Mouse (Mus musculus) splenic B cell, adult 2 months (primary cell): ENCODE results near the gene Gpr162.
"Not testable (repeated sequence)": the region's sequence is repeated elsewhere in the genome, so short reads cannot be mapped to it uniquely, and the experiment has no call there.

ENCODE experiments used
- DNase-seq: peaks from one replicate; pipeline ENCODE4 v3.0.0-alpha.2; 2011; ENCODE audit warnings: low read depth, low spot score
- H3K27me3 ChIP-seq: 2 replicates; pipeline ENCODE4 v1.6.1; 2012; ENCODE audit warnings: mild to moderate bottlenecking, low read length, moderate library complexity, mixed read lengths; ENCODE audit not compliant: control insufficient read depth, poor library complexity, insufficient read depth, severe bottlenecking
- H3K36me3 ChIP-seq: 2 replicates; pipeline ENCODE4 v1.6.1; 2012; ENCODE audit warnings: mild to moderate bottlenecking, low read length, moderate library complexity, mixed read lengths; ENCODE audit not compliant: control insufficient read depth, poor library complexity, insufficient read depth, severe bottlenecking

The Gpr162 gene

DNA sequence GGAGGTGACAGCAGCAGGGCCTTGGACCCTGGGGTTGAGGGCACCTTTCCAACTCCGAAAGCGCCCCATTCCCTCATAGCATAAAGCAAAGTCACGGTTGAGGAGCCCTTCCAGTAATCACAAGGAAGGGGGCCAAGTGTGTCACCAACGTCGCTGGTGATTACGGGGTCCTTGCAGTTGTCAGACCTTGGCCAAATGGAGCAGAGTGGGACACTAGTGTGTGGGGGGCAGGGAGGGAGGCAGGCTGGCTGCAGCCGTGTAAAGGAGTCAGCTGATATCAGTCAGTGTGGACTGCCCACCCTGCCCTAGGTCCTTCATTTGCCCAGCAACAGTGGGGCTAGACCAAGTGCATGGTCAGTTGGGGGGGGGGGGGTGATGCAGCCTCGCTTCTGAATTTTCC, 49.3 kb downstream of the Gpr162 start:
- DNase-seq = no peak
- H3K27me3 ChIP-seq = no peaks in the 10 kb centered on the region
- no peaks in the 10 kb centered on the region; the same call in 1 of the 2 replicates for H3K36me3 ChIP-seq

GRCm38 (mm10) chr6:124813933-124814332, 49.9 kb downstream of the Gpr162 start, which contains the start of gene Tpi1:
Tpi1 (minus strand) TSS chr6:124814296.
- no peaks in the 10 kb centered on the region for H3K36me3 ChIP-seq
- peak; percentile 82 for DNase-seq
- H3K27me3 ChIP-seq = no peaks in the 10 kb centered on the region

DNA sequence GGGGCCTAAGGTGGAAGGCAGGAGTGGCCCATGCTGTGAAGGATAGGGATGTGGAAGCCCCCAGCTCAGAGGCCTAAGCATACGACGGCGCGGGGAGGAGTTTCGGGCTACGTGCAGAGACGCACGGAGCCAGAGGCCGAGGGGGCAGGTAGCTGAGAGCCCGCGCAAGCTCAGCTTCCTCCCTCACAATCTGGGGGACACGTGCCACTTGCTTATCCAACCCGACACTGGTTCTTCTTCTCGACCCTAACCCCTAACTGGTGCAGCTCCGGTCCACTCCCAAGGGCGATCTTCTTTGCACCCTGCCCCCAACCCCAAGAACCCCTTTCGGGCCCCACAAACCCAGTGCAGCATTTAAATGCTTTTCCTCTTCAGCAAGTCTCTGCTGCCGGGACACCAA, 50.3 kb downstream of the Gpr162 start:
- peak; percentile 56 for DNase-seq
- H3K36me3 ChIP-seq = no peaks in the 10 kb centered on the region
- H3K27me3 ChIP-seq = no peaks in the 10 kb centered on the region

GRCm38 (mm10) chr6:124812848-124813247, 50.9 kb downstream of the Gpr162 start:
- H3K27me3 ChIP-seq = no peaks in the 10 kb centered on the region
- no peak for DNase-seq
- H3K36me3 ChIP-seq = no peaks in the 10 kb centered on the region

GRCm38 (mm10) chr6:124811701-124812560, 51.9 kb downstream of the Gpr162 start:
- DNase-seq = no peak
- Histone ChIP-seq H3K27me3 (no peaks in the 10 kb centered on the region), H3K36me3 (no peaks in the 10 kb centered on the region)

DNA sequence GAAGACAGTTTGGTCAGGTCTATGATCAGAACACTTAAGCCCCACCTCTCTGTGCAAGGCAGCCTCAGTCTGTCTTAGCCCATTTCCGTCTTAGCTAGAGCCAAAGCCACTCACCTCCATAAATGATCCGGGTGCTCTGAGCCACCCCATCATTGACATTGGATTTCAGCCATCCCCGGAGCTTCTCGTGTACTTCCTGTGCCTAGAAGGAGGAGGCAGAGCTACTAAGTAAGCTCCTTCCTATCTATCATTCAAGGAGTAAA, 52.4 kb downstream of the Gpr162 start:
- Histone ChIP-seq H3K36me3 (no peaks in the 10 kb centered on the region), H3K27me3 (no peaks in the 10 kb centered on the region)
- DNase-seq = no peak

DNA sequence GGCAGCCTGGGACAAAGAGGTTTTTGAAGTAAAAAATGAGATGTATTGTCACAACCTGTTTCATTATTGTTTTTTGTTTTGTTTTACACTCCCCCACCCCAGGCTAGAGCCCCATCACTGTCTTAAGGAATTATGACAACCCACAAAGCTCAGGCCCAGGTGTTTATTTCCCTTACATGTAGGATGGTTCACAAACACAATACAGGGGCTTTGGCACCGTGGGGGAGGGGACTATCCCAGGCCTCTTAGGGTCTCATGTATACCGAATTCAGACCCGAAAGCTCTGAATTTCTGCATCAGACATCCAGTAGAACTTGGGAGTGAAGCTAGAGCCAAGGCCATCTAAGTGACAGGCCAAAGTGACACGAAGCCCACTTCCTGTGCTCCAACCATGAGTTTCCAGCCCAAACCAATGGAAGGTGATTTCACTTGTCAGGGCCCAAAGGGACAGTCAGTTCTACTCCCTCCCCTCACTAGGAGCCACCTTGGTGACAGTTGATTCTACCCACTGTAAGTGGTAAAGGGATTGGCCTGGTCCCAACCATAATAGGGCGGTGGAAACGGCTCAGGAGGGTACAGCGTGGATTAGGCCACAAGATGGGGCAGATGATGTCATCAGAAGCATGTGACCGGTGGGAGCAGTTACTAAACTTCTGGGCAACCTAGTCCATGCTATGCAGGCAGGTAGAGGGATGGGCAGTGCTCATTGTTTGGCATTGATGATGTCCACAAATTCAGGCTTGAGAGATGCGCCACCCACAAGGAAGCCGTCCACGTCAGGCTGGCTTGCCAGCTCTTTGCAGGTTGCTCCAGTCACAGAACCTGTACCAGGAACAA, 53.0 kb downstream of the Gpr162 start:
- H3K27me3 ChIP-seq, DNase-seq, H3K36me3 ChIP-seq: not testable (repeated sequence)

GRCm38 (mm10) chr6:124809775-124810538, 53.8 kb downstream of the Gpr162 start:
- no peaks in the 10 kb centered on the region for H3K36me3 ChIP-seq
- no peaks in the 10 kb centered on the region; the same call in 1 of the 2 replicates for H3K27me3 ChIP-seq
- no peak for DNase-seq

DNA sequence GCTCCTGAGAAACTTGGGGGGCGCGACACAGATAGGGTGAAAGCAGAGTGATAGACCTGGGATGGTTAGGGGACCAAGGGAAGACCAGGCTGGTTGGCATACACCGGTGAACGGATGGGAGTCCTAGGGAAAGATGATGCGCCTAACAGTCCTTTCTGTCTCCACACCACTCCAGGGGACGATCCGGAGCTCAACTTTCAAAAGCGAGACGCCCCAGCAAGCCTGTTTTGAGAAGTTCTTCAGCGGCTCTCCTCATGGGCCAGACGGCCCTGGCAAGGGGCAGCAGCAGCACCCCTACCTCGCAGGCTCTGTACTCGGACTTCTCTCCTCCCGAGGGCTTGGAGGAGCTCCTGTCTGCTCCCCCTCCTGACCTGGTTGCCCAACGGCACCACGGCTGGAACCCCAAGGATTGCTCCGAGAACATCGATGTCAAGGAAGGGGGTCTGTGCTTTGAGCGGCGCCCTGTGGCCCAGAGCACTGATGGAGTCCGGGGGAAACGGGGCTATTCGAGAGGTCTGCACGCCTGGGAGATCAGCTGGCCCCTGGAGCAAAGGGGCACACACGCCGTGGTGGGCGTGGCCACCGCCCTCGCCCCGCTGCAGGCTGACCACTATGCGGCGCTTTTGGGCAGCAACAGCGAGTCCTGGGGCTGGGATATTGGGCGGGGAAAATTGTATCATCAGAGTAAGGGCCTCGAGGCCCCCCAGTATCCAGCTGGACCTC, 54.6 kb downstream of the Gpr162 start:
- peak; percentile 78 for DNase-seq
- no peaks in the 10 kb centered on the region for H3K36me3 ChIP-seq
- H3K27me3 ChIP-seq = no peaks in the 10 kb centered on the region; the same call in 1 of the 2 replicates
